Mouse (Mus musculus): Measurements from ENCODE around the gene Efcab8. TPM values are rescaled to one million over a fixed set of nuclear protein-coding genes. Genes with fewer than 3 reads are reported as not detected.

Gene Efcab8
- polyA plus RNA-seq (2015; fragmentation: Nextera tagmentation; extraction: Ambion mirVana) = not detected in 2 replicates

DNA sequence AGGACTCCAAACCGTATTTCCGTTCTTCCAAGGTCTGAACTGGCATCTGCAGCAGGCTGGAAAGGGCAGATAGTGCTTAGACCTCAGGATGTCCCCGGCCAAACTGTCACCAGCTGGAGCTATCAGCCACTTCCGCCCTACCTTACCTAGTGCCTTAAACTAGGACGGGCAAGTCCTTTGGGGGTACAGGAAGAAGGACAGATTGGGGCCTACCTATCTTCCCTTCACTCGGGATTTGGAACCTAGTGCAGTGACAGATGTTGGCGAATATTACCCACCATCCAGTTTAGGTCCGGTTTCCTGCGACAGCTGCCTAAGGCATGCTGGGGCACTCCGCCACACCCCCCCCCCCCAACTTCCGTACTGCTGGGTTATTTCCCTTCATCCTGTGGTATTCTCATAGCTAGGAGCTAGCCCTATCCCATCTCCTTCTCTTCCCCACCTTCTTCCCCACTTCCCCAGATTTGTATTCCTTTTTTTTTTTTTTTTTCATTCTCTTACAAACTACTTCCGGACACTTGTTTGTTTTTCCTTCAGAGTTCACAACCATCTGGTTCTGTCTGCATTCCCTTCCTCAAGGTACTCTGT, at the start of gene Efcab8:
Gene Efcab8 (plus strand): TSS at position 538 of the 588 bp plus-strand sequence.
- H3K4me1 ChIP-seq (replicated peaks) = peaks cover 12% of the 10 kb centered on the region
- no peaks in the 10 kb centered on the region for H3K9me3 ChIP-seq
- H3K9ac ChIP-seq = peak within 1 kb of the TSS; percentile 20; the same call in 1 of the 2 replicates
- 0 out of 2 replicates have a peak within 1 kb of the TSS, but pooled peaks have one; percentile 3 for H3K27ac ChIP-seq
- 0 out of 2 replicates have a peak, but pooled peaks cover 6% of the 10 kb centered on the region for H3K36me3 ChIP-seq
- H3K4me2 ChIP-seq = peak within 1 kb of the TSS; percentile 59
- peak within 1 kb of the TSS; percentile 30 for H3K4me3 ChIP-seq
- ATAC-seq (ENCODE audit: low FRiP score) = no peak
- WGBS = 53% methylated on average over 12 of the region's 12 CpGs
- no peaks in the 10 kb centered on the region for H3K27me3 ChIP-seq

DNA sequence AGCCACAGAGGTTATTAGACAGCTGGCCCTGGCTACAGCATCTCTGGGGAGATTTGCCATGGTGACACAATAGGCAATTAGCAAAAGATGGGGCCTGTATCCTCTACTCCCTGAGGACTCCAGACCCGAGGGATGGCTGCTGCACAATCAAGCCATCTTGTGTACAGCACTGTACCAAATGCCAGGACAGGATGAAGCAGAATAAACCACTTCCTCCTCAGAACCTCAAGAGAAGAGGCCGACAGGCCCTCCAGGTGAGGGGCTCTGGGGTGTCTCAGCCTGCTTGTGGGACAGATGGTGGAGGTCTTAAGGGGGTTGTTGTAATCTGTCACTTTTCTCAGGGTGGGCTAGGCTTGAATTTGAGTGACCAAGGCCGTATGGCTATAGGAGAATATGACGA, 45.7 kb upstream of the Efcab8 start:
- WGBS = 80% methylated on average over 4 of the region's 4 CpGs
- Histone ChIP-seq H3K9ac (no peak overlapping the region), H3K27ac (no peak overlapping the region)

DNA sequence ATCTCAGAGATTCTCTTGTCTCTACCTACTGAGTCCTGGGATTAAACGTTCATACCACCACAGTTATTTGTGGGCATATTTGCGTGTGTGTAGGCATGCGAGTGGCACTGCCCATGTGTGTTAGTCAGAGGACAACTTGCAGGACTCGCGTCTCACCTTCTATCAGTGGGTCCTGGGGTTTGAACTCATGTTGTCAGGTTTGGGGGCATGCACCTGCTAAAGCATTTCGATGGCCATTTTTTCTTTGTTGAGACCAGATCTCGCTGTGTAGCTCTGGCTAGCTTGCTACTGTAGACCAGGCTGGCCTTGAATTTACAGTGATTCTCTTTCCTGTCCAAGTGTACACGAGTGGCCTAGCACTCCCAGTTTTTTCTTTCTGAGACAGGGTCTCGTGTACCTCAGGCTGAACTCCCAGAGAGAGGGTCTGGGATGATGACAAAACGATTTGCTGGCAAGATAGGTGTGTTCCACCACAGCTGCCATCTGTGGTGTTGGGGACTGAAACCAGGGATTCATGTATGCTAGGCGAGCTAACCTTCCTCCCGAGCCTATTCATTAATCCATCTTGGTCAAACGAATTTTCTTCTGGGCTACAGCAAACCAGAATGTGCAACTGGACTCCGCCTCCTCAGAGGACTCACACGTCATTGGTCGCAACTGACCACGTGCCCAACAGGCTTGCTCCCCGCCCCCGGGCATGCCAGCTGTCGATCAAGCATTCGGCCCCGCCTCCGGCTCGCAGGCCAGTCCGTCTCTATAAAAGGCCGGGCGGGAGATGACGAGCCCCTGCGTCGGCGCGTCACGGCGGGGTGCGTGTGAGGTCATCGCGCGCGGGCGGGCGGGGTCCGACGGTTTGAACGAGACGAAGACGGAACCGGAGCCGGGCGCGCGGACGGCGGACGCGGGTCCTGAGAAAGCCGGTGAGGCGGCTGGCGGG, 39.0 kb upstream of the Efcab8 start, which contains the start of gene Mapre1:
Gene Mapre1 (plus strand): TSS at position 775 of the 937 bp plus-strand sequence.
- no peaks in the 10 kb centered on the region for H3K27me3 ChIP-seq
- peak within 1 kb of the TSS; percentile 89 for H3K4me2 ChIP-seq

More for the DNA sequence above, 45.7 kb upstream of the Efcab8 start:
- Histone ChIP-seq H3K4me2 (no peak overlapping the region), H3K4me3 (no peak overlapping the region), H3K9me3 (no peaks in the 10 kb centered on the region), H3K27me3 (no peaks in the 10 kb centered on the region), H3K4me1 (replicated peaks) (no peaks in the 10 kb centered on the region), H3K36me3 (no peaks in the 10 kb centered on the region)
- ATAC-seq (ENCODE audit: low FRiP score) = no peak

DNA sequence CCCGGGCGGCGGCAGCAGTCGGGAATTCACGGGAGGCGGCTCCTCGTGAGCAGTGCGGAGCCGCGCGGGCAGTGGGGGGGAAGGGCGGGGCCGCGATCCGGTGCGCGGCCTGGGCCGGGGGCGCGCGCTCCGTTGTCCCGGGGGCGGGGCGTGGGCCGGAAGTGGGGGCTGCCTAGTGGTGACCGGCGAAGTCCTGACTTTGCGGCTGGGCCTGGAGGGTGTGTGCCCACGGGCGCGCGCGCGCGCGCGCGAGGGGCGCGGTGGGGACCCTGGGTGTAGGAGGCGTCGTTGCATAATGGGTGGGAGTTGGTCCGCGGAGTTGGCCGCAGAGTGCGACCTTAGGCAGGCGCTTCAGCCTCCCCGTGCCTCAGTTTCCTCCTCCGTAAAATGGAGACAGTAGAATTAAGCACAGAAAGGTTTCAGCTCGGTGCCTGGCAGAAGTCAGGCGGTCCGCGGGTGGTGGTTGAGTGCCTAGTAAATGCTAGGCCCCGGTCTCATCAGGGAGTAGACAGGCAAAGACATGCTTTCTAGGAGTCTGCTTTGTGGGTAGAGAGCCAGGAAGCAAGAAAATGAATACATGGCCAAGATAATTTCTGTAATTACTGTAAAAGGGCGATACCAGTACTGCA, 38.2 kb upstream of the Efcab8 start:
- peaks cover 50% of the 10 kb centered on the region for H3K4me1 ChIP-seq (replicated peaks)

More for the DNA sequence above, 39.0 kb upstream of the Efcab8 start, which contains the start of gene Mapre1:
- WGBS = 11% methylated on average over 54 of the region's 58 CpGs
- Histone ChIP-seq H3K4me1 (replicated peaks) (peaks cover 43% of the 10 kb centered on the region), H3K9ac (peak within 1 kb of the TSS; percentile 89), H3K27ac (peak within 1 kb of the TSS; percentile 97), H3K36me3 (no peaks in the 10 kb centered on the region), H3K4me3 (peak within 1 kb of the TSS; percentile 72), H3K9me3 (no peaks in the 10 kb centered on the region)
- peak; percentile 97 for ATAC-seq (ENCODE audit: low FRiP score)

DNA sequence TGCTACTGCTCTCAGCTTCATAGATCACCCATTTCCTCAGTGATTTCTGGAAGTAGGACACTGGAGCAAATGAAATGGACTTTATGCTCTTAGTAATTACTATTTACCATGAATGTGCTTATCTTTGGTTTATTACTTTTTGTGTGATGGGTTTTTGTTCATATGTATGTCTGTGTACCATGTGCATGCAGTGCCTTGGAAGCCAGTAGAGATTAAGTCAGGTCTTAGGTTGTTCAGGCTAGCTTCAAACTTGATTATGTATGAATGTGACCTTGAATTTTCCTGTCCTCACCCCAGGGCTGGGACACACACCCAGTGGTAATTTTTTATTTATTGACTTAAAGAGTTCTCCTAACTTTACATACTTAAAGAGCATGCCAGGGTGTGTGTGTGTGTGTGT, 31.7 kb upstream of the Efcab8 start:
- Histone ChIP-seq H3K9ac (no peak overlapping the region), H3K4me3 (no peak overlapping the region), H3K9me3 (no peaks in the 10 kb centered on the region), H3K4me1 (replicated peaks) (peaks cover 53% of the 10 kb centered on the region), H3K27me3 (no peaks in the 10 kb centered on the region), H3K36me3 (peaks cover 36% of the 10 kb centered on the region), H3K4me2 (no peak overlapping the region), H3K27ac (no peak overlapping the region)
- no peak for ATAC-seq (ENCODE audit: low FRiP score)

More for the DNA sequence above, 38.2 kb upstream of the Efcab8 start:
- H3K9ac ChIP-seq = peak overlapping the region; percentile 89
- peaks cover 1% of the 10 kb centered on the region for H3K36me3 ChIP-seq
- H3K4me2 ChIP-seq = peak overlapping the region; percentile 89
- WGBS = 2% methylated on average over 53 of the region's 56 CpGs
- peak overlapping the region; percentile 97 for H3K27ac ChIP-seq
- peak overlapping the region; percentile 72 for H3K4me3 ChIP-seq
- peak; percentile 82 for ATAC-seq (ENCODE audit: low FRiP score)
- no peaks in the 10 kb centered on the region for H3K27me3 ChIP-seq
- H3K9me3 ChIP-seq = no peaks in the 10 kb centered on the region

DNA sequence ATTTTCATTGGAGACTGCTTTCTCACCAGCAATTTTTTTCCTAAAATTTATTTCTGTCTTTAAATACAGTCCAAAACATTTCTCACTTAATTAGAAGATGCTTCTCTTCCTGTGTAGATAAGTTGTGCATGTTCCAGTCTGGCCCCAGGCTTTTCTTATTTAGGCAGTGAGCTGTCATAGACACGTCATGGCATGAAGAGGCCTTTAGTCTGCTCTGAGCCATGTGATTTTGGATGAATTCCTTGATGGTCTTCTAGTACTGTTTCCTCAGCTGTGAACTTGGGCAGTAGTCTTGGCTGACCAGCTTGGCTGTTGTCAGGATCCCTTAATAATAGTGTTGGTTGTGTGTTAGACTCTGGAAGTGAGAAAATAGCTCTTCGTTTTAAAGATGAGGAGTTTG, 29.4 kb upstream of the Efcab8 start:
- 88% methylated on average over 2 of the region's 2 CpGs for WGBS
- no peak for ATAC-seq (ENCODE audit: low FRiP score)

DNA sequence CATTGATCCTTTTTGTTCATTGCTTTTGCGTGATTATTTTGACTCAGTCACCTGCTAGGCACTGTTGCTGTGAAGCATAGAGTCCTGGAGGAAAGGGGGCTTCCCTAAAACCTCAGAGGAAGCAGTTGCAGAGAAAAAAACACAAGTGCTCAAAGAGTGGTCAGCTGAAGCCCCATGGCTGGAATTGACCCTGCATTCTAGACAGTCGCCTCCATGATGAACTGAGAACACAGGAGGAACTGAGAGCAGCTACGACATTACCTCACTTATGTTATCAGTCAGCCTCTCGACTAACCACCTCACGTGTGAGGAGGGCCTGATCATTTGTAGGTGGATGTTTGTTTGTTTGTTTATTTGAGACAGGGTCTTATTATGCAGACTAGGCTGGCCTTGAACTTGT, 17.6 kb upstream of the Efcab8 start:
- H3K4me2 ChIP-seq = no peak overlapping the region
- H3K27me3 ChIP-seq = no peaks in the 10 kb centered on the region
- H3K9ac ChIP-seq = no peak overlapping the region
- H3K27ac ChIP-seq = no peak overlapping the region
- WGBS = 96% methylated on average over 5 of the region's 5 CpGs
- no peaks in the 10 kb centered on the region for H3K4me1 ChIP-seq (replicated peaks)
- no peak overlapping the region for H3K4me3 ChIP-seq
- H3K36me3 ChIP-seq = peaks cover 96% of the 10 kb centered on the region
- H3K9me3 ChIP-seq = no peaks in the 10 kb centered on the region
- ATAC-seq (ENCODE audit: low FRiP score) = no peak

More for the DNA sequence above, 29.4 kb upstream of the Efcab8 start:
- H3K4me2 ChIP-seq = no peak overlapping the region
- H3K9ac ChIP-seq = no peak overlapping the region
- no peaks in the 10 kb centered on the region for H3K9me3 ChIP-seq
- peaks cover 30% of the 10 kb centered on the region for H3K4me1 ChIP-seq (replicated peaks)
- no peak overlapping the region for H3K27ac ChIP-seq
- H3K4me3 ChIP-seq = no peak overlapping the region
- no peaks in the 10 kb centered on the region for H3K27me3 ChIP-seq
- peaks cover 41% of the 10 kb centered on the region for H3K36me3 ChIP-seq

DNA sequence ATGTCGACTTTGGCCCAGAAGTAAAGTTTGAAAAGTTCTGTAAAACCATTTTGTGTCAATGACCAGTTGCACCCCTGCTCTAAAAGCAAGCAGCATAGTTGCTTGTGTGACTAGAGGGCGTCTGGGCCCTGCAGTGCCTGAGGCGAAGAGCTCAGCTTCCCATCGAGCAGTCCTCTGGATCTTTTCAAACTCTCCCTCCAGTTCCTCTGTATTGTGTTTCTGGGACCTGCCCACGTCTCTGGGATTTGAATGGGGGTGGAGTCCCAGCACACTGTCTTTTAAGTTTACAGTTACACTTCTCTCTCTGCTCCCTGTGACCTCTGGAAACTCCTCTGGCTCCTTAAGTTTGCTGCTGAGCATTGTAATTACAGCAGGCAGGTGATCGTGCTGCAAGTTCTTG, 12.2 kb upstream of the Efcab8 start:
- Histone ChIP-seq H3K4me3 (no peak overlapping the region), H3K9ac (no peak overlapping the region), H3K4me1 (replicated peaks) (no peaks in the 10 kb centered on the region), H3K27me3 (no peaks in the 10 kb centered on the region), H3K4me2 (no peak overlapping the region), H3K27ac (no peak overlapping the region), H3K36me3 (peaks cover 78% of the 10 kb centered on the region), H3K9me3 (no peaks in the 10 kb centered on the region)
- WGBS = 63% methylated on average over 6 of the region's 6 CpGs
- no peak for ATAC-seq (ENCODE audit: low FRiP score)

DNA sequence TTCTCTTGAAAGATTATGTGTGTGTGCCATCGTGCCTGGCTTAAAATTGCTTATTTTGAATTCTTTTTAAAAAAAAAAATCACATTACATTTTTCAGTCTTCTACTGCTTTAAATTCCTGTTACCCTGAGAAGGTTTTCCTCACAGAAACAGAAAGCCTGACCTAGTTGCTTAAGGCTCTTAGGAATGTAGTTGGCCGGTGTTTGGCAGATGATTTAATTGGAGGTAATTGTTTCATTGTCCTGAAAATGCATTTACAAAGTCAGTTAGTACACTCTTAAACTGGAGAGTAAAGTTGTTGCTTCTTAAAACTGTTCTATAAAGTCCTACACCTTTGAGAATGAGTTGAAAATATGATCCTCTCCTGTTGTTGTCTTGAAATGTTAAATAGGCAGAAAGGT, 10.8 kb upstream of the Efcab8 start:
- 86% methylated on average over 2 of the region's 2 CpGs for WGBS
- H3K36me3 ChIP-seq = peaks cover 79% of the 10 kb centered on the region
- no peak overlapping the region for H3K4me3 ChIP-seq
- no peak overlapping the region for H3K27ac ChIP-seq
- no peaks in the 10 kb centered on the region for H3K27me3 ChIP-seq
- H3K4me1 ChIP-seq (replicated peaks) = no peaks in the 10 kb centered on the region
- H3K9ac ChIP-seq = no peak overlapping the region
- no peak for ATAC-seq (ENCODE audit: low FRiP score)
- no peaks in the 10 kb centered on the region for H3K9me3 ChIP-seq
- H3K4me2 ChIP-seq = no peak overlapping the region

DNA sequence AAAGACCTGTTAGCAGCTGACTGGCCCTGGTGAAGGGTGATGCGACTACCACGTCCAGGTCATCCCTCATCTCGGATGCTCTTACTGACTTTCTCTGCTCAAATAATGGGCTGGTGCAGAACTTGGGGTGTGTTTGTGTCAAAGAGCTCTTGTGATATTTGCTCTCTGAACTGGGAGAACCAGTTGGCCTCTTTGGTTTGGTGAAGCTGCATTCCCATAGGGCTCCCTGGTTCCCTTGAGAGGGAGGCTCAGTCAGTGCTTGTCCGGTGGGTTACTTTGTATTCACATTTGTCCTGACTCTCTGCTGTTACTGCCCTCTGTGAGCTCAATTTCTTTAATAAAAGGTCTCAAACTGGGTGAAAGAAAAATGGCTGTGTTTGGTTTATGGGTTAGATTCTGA, 6.8 kb upstream of the Efcab8 start:
- Histone ChIP-seq H3K36me3 (peaks cover 53% of the 10 kb centered on the region), H3K27ac (no peak overlapping the region), H3K27me3 (no peaks in the 10 kb centered on the region), H3K9me3 (no peaks in the 10 kb centered on the region), H3K4me3 (no peak overlapping the region), H3K9ac (no peak overlapping the region), H3K4me2 (no peak overlapping the region), H3K4me1 (replicated peaks) (no peaks in the 10 kb centered on the region)
- no peak for ATAC-seq (ENCODE audit: low FRiP score)
- 96% methylated on average over 4 of the region's 4 CpGs for WGBS

DNA sequence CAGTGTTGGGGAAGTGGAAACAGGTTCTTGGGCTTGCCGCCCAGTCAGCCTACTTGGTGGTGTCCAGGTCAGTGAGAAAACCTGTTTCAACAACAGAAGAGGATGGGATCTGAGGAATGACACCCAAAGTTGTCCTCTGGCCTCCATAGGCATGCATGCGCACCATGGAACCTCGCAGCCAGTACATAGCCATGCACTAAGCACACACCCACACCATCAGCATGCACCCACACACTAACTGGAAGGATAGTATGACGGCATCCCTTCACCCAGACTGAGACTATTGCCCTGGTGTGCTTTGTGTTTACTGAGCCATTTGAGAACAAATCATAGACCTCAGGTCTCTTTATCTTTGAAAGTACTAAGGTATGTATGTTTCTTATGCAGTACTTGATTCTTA, 4.3 kb upstream of the Efcab8 start:
- H3K36me3 ChIP-seq = peaks cover 42% of the 10 kb centered on the region
- no peak overlapping the region for H3K4me3 ChIP-seq
- H3K9me3 ChIP-seq = no peaks in the 10 kb centered on the region
- WGBS = over 99% methylated on average over 4 of the region's 4 CpGs
- no peak for ATAC-seq (ENCODE audit: low FRiP score)
- H3K9ac ChIP-seq = no peak overlapping the region
- H3K4me2 ChIP-seq = no peak overlapping the region
- H3K4me1 ChIP-seq (replicated peaks) = peaks cover 12% of the 10 kb centered on the region
- no peaks in the 10 kb centered on the region for H3K27me3 ChIP-seq
- H3K27ac ChIP-seq = no peak overlapping the region

Measured in hindbrain, embryonic 13.5 days (tissue).